Mouse (Mus musculus): ENCODE measurements around the gene Smim10l2a.

The Smim10l2a gene

GRCm38 (mm10) chrX:56374431-56375128 lies at the start of gene Smim10l2a:
Gene Smim10l2a (plus strand): TSS chrX:56374586.
- peak; percentile 51 for DNase-seq (ENCODE audit: extremely low spot score)

GRCm38 (mm10) chrX:56332046-56332445 lies 42.3 kb upstream of the Smim10l2a start:
- no peak for DNase-seq (ENCODE audit: extremely low spot score)

- peak; percentile 25 for DNase-seq (ENCODE audit: extremely low spot score)
Observed at GRCm38 (mm10) chrX:56340305-56340704, 34.1 kb upstream of the Smim10l2a start.

GRCm38 (mm10) chrX:56342921-56343320 lies 31.5 kb upstream of the Smim10l2a start:
- DNase-seq (ENCODE audit: extremely low spot score), result no peak

- peak; percentile 79 for DNase-seq (ENCODE audit: extremely low spot score)
Observed at GRCm38 (mm10) chrX:56346176-56346931, 28.0 kb upstream of the Smim10l2a start, which contains the start of gene Zfp449. Gene Zfp449 (plus strand): TSS chrX:56346400.

- peak; percentile 1 for DNase-seq (ENCODE audit: extremely low spot score)
Observed at GRCm38 (mm10) chrX:56346932-56347253, 27.5 kb upstream of the Smim10l2a start.

- DNase-seq (ENCODE audit: extremely low spot score), result no peak
Observed at GRCm38 (mm10) chrX:56380852-56381251, 6.5 kb downstream of the Smim10l2a start.

- no peak for DNase-seq (ENCODE audit: extremely low spot score)
Observed at GRCm38 (mm10) chrX:56384142-56384541, 9.8 kb downstream of the Smim10l2a start.

GRCm38 (mm10) chrX:56404646-56405045 lies 30.3 kb downstream of the Smim10l2a start:
- DNase-seq (ENCODE audit: extremely low spot score), result no peak

GRCm38 (mm10) chrX:56405482-56405881 lies 31.1 kb downstream of the Smim10l2a start:
- no peak for DNase-seq (ENCODE audit: extremely low spot score)

- no peak for DNase-seq (ENCODE audit: extremely low spot score)
Observed at GRCm38 (mm10) chrX:56406128-56406527, 31.7 kb downstream of the Smim10l2a start.

GRCm38 (mm10) chrX:56416277-56416676 lies 41.9 kb downstream of the Smim10l2a start:
- no peak for DNase-seq (ENCODE audit: extremely low spot score)

- no peak for DNase-seq (ENCODE audit: extremely low spot score)
Observed at GRCm38 (mm10) chrX:56417541-56417940, 43.2 kb downstream of the Smim10l2a start.

Data from embryo, embryonic 9.5 days (tissue).